Mouse (Mus musculus): Measurements from ENCODE around the gene Gm5767.

The Gm5767 gene

GRCm38 (mm10) chr16:8680470-8680869 is at the start of gene Gm5767:
TSS of gene Gm5767 (plus strand) at chr16:8680770.
- no peak for DNase-seq

- no peak for DNase-seq
These were observed 49.1 kb upstream of the Gm5767 start for GRCm38 (mm10) chr16:8631428-8631827.

- no peak for DNase-seq
These were observed 43.7 kb upstream of the Gm5767 start for GRCm38 (mm10) chr16:8636867-8637216.

- peak; percentile 87 for DNase-seq
These were observed 43.1 kb upstream of the Gm5767 start, which contains the start of the genes Pmm2 and Tmem186 for GRCm38 (mm10) chr16:8637217-8638051. TSS of gene Pmm2 (plus strand) at chr16:8637674. TSS of gene Tmem186 (minus strand) at chr16:8637712.

- DNase-seq, result no peak
These were observed 42.4 kb upstream of the Gm5767 start for GRCm38 (mm10) chr16:8638131-8638530.

- DNase-seq, result no peak
These were observed 40.9 kb upstream of the Gm5767 start for GRCm38 (mm10) chr16:8639466-8640191.

GRCm38 (mm10) chr16:8643855-8644254 is 36.7 kb upstream of the Gm5767 start:
- DNase-seq, result peak; percentile 35 to 47

- DNase-seq, result no peak
These were observed 35.0 kb upstream of the Gm5767 start for GRCm38 (mm10) chr16:8645546-8645945.

- no peak for DNase-seq
These were observed 30.6 kb upstream of the Gm5767 start for GRCm38 (mm10) chr16:8650007-8650406.

- no peak for DNase-seq
These were observed 25.5 kb upstream of the Gm5767 start for GRCm38 (mm10) chr16:8655108-8655507.

GRCm38 (mm10) chr16:8655599-8655998 is 25.0 kb upstream of the Gm5767 start:
- no peak for DNase-seq

- DNase-seq, result no peak
These were observed 24.3 kb upstream of the Gm5767 start for GRCm38 (mm10) chr16:8656256-8656655.

GRCm38 (mm10) chr16:8658349-8658748 is 22.2 kb upstream of the Gm5767 start:
- DNase-seq, result no peak

GRCm38 (mm10) chr16:8658764-8659163 is 21.8 kb upstream of the Gm5767 start:
- DNase-seq, result peak; percentile 27 to 41

- no peak for DNase-seq
These were observed 17.5 kb upstream of the Gm5767 start for GRCm38 (mm10) chr16:8663022-8663421.

GRCm38 (mm10) chr16:8663606-8664539 is 16.7 kb upstream of the Gm5767 start:
- DNase-seq, result no peak

GRCm38 (mm10) chr16:8665367-8665766 is 15.2 kb upstream of the Gm5767 start:
- DNase-seq, result no peak

- no peak for DNase-seq
These were observed 14.1 kb upstream of the Gm5767 start for GRCm38 (mm10) chr16:8666452-8666851.

- DNase-seq, result no peak
These were observed 13.3 kb upstream of the Gm5767 start for GRCm38 (mm10) chr16:8667261-8667660.

GRCm38 (mm10) chr16:8667814-8668213 is 12.8 kb upstream of the Gm5767 start:
- DNase-seq, result no peak

GRCm38 (mm10) chr16:8668386-8668785 is 12.2 kb upstream of the Gm5767 start:
- no peak for DNase-seq

- DNase-seq, result no peak
These were observed 11.1 kb upstream of the Gm5767 start for GRCm38 (mm10) chr16:8669432-8669831.
